Mouse (Mus musculus) megakaryocyte, embryonic 14.5 days (primary cell): Measurements from ENCODE around the gene Gm10058. TPM values are rescaled to one million over a fixed set of nuclear protein-coding genes. Genes with fewer than 3 reads are reported as not detected.
"Not testable (repeated sequence)": the region's sequence is repeated elsewhere in the genome, so short reads cannot be mapped to it uniquely, and the experiment has no call there.

Experiments
- H3K27me3 ChIP-seq: replicated peaks from 2 replicates; pipeline ENCODE3; 2012; ENCODE audit warnings: inconsistent platforms
- H3K36me3 ChIP-seq: replicated peaks from 2 replicates; pipeline ENCODE3; 2012; ENCODE audit warnings: low read length, inconsistent platforms, mixed read lengths
- H3K4me1 ChIP-seq: 2 replicates; pipeline ENCODE4 v1.6.1; 2012; ENCODE audit warnings: inconsistent platforms
- H3K4me3 ChIP-seq: replicated peaks from 2 replicates; pipeline ENCODE3; 2012; ENCODE audit warnings: moderate library complexity, mild to moderate bottlenecking, inconsistent platforms
- H3K9me3 ChIP-seq: 2 replicates; pipeline ENCODE4 v1.6.1; 2012; ENCODE audit warnings: inconsistent platforms
- polyA plus RNA-seq: library from polyadenylated mRNA; stranded (reverse); fragments of >175 nt; gene quantifications from 2 replicates; pipeline ENCODE4 v1.2.3, GENCODE M21; 2012; ENCODE audit warnings: low replicate concordance; ENCODE audit not compliant: insufficient read depth

Gm10058 gene
- not detected in 2 replicates for polyA plus RNA-seq

- not testable (repeated sequence) for H3K4me1 ChIP-seq, H3K9me3 ChIP-seq, H3K4me3 ChIP-seq, H3K27me3 ChIP-seq, H3K36me3 ChIP-seq
Observed at GRCm38 (mm10) chrX:27946785-27947184, at the start of gene Gm10058. TSS of gene Gm10058 (minus strand) at chrX:27946885.
